Comparison of ENCODE assay signal across 8 mouse cellular contexts in genomic region chr19:3686215-3686894, GRCm38 (mm10). TPM values are rescaled to one million over a fixed set of nuclear protein-coding genes. Genes with fewer than 3 reads are reported as not detected.
DNase-seq lines count a peak whose midpoint lies in the region; ATAC-seq lines count a peak whose summit lies in the region.

TSS of gene Lrp5 (minus strand) at chr19:3686564.

- peak within 1 kb of the TSS; percentile 98 for H3K4me3 ChIP-seq in embryonic facial prominence, embryonic 15.5 days (replicated peaks)
- H3K4me3 ChIP-seq in heart, embryonic 16.5 days (ENCODE audit: low read length) = peak within 1 kb of the TSS; percentile 73
- peak within 1 kb of the TSS; percentile 91 for H3K4me3 ChIP-seq in megakaryocyte, embryonic 14.5 days (replicated peaks)

- no peaks in the 10 kb centered on the region for H3K9me3 ChIP-seq in embryonic facial prominence, embryonic 15.5 days (replicated peaks)
- 0 out of 2 replicates have a peak, but pooled peaks cover 2% of the 10 kb centered on the region for H3K9me3 ChIP-seq in heart, embryonic 16.5 days (replicated peaks; ENCODE audit: control insufficient read depth, low read length)
- H3K9me3 ChIP-seq in megakaryocyte, embryonic 14.5 days = peaks cover 9% of the 10 kb centered on the region

- peak within 1 kb of the TSS; percentile 91 for H3K27ac ChIP-seq in embryonic facial prominence, embryonic 15.5 days (replicated peaks)
- peak within 1 kb of the TSS; percentile 72 for H3K27ac ChIP-seq in heart, embryonic 16.5 days (ENCODE audit: low read length)

- H3K36me3 ChIP-seq in embryonic facial prominence, embryonic 15.5 days = no peaks in the 10 kb centered on the region
- no peaks in the 10 kb centered on the region for H3K36me3 ChIP-seq in heart, embryonic 16.5 days (ENCODE audit: control insufficient read depth, insufficient read depth)
- no peaks in the 10 kb centered on the region for H3K36me3 ChIP-seq in megakaryocyte, embryonic 14.5 days (replicated peaks; ENCODE audit: low read length)

- peak within 1 kb of the TSS; percentile 94 for H3K4me2 ChIP-seq in embryonic facial prominence, embryonic 15.5 days (replicated peaks)
- H3K4me2 ChIP-seq in heart, embryonic 16.5 days (ENCODE audit: low read depth, low read length) = peak within 1 kb of the TSS; percentile 98

- peaks cover 59% of the 10 kb centered on the region for H3K4me1 ChIP-seq in embryonic facial prominence, embryonic 15.5 days
- H3K4me1 ChIP-seq in heart, embryonic 16.5 days (ENCODE audit: control insufficient read depth, insufficient read depth, low read length) = peaks cover 28% of the 10 kb centered on the region
- peaks cover 36% of the 10 kb centered on the region for H3K4me1 ChIP-seq in megakaryocyte, embryonic 14.5 days

- H3K9ac ChIP-seq in embryonic facial prominence, embryonic 15.5 days = peak within 1 kb of the TSS; percentile 97
- peak within 1 kb of the TSS; percentile 96 for H3K9ac ChIP-seq in heart, embryonic 16.5 days (ENCODE audit: low read length)

- under 1% methylated on average over 81 of the region's 83 CpGs for WGBS in embryonic facial prominence, embryonic 15.5 days
- WGBS in heart, embryonic 16.5 days = 3% methylated on average over 53 of the region's 83 CpGs

- H3K27me3 ChIP-seq in embryonic facial prominence, embryonic 15.5 days = no peaks in the 10 kb centered on the region
- no peaks in the 10 kb centered on the region for H3K27me3 ChIP-seq in heart, embryonic 16.5 days (ENCODE audit: control insufficient read depth, insufficient read depth, low read length)
- H3K27me3 ChIP-seq in megakaryocyte, embryonic 14.5 days (replicated peaks) = peaks cover 68% of the 10 kb centered on the region

- DNase-seq in 416B (ENCODE audit: low read depth) = peak; percentile 27
- peak; percentile 58 for DNase-seq in Muller cell, postnatal 12 days (ENCODE audit: inconsistent ontology term)
- DNase-seq in kidney, postnatal 36 days = peak; percentile 63 to 87
- DNase-seq in testis, postnatal 10 days (ENCODE audit: low spot score) = peak; percentile 73
- no peak for DNase-seq in cerebellum, adult 9-10 months

- peak; percentile 66 for ATAC-seq in embryonic facial prominence, embryonic 15.5 days (ENCODE audit: insufficient number of reproducible peaks, low FRiP score, low TSS enrichment, low read depth)
- ATAC-seq in heart, embryonic 16.5 days (replicated peaks; ENCODE audit: extremely low read depth, insufficient read depth, low FRiP score) = peak; percentile 38; the same call in 1 of the 2 replicates

RNA-seq across cellular contexts. Expression of gene Lrp5, which starts in this region (rescaled TPM):
- polyA plus RNA-seq in embryonic facial prominence, embryonic 15.5 days (2015; fragmentation: Nextera tagmentation; extraction: Ambion mirVana) = 7.7 and 8.6 TPM in 2 replicates
- polyA plus RNA-seq in heart, embryonic 16.5 days (2015; fragmentation: Nextera tagmentation; extraction: Ambion mirVana) = 3.1 and 3.7 TPM in 2 replicates
- 11.6 and 18.0 TPM in 2 replicates for polyA plus RNA-seq in megakaryocyte, embryonic 14.5 days (2012; ENCODE audit: insufficient read depth, low replicate concordance)
